Mouse (Mus musculus): ENCODE data around the gene Kifc1. TPM values are rescaled to one million over a fixed set of nuclear protein-coding genes. Genes with fewer than 3 reads are reported as not detected.

Kifc1 gene
- polyA plus RNA-seq, 2 experiments from 2014 or later: 1.5 to 2.5 TPM

DNA sequence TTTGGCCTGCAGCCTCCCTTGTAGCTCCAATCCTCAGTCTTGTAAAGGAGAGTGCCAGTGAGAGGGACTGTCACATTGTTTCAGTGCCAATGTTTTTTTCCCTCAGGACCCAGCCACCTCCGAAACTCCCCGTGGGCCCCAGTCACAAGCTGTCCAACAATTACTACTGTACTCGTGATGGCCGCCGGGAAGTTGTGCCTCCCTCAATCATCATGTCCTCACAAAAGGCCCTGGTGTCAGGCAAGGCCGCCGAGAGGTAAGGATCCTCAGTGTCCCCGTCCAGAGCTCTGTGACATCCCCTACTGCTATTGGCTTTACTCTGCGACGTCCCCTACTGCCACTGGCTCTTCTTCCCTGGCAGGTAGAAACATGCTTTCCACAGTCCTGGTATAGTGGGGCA is 60.9 kb downstream of the Kifc1 start:
- ATAC-seq: no peak

DNA sequence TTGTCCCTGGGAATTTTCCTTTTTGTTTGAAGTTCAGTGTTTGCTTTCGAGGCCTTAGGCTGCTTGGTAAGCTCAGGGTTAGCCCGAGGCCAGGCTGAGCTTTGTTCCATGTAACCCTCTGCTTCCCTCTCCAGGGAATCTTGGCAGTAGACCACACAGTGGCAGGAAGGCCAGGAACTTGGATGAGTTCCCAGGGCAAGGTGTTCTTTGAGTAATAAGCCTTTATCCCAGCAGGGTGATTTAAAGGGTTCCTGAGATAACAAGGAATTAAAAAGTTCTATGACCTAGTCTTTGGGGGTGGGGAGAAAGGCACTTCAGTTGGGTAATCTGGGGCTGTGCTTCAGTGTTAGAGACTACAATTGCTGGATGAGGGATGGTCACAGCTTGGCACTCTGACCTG is 61.6 kb downstream of the Kifc1 start:
- no peak for ATAC-seq

DNA sequence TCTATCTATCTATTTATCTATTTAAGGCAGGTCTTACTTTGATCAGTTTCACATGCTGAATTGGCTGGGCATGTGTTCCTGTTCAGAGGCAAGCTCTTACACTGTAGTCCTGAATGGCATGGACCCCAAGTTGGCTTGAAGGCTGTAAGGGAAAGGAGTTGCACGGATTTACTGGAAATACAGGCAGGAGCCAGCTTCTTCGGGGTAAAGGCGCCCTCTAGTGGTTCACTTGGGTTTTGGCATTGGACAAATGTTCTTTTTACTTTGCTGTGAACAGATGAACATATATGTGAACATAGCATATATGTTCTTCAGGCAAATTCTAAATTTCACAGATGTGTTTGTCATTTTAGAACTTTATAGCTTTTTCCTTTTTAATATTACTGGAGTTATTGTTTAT is 63.6 kb downstream of the Kifc1 start:
- ATAC-seq: peak; percentile 21

Other genes starting within 250 kb of the Kifc1 start
- gene Hnrnpm, start 203.8 kb downstream of the Kifc1 start, polyA plus RNA-seq (2017; shearing (Covaris generic)): 100 to 1,000 TPM; 338 to 341 TPM
- 10 to 100 TPM; 27.2 to 33.5 TPM for gene March2, start 172.0 kb downstream of the Kifc1 start, polyA plus RNA-seq (2017; shearing (Covaris generic))
- 100 to 1,000 TPM; 227 to 308 TPM for gene Rab11b, start 130.1 kb downstream of the Kifc1 start, polyA plus RNA-seq (2017; shearing (Covaris generic))
- 1 to 10 TPM; 3.7 to 4.8 TPM for gene Angptl4, start 108.8 kb downstream of the Kifc1 start, polyA plus RNA-seq (2017; shearing (Covaris generic))
- 1 to 10 TPM; 1.9 to 3.3 TPM for gene Kank3, start 80.1 kb downstream of the Kifc1 start, polyA plus RNA-seq (2017; shearing (Covaris generic))
- 1,000 to 10,000 TPM; 1,524 to 2,342 TPM for gene Rps28, start 66.1 kb downstream of the Kifc1 start, polyA plus RNA-seq (2017; shearing (Covaris generic))
- gene Ndufa7, start 66.1 kb downstream of the Kifc1 start, polyA plus RNA-seq (2017; shearing (Covaris generic)): 100 to 1,000 TPM; 389 to 432 TPM
- gene Cd320, start 47.6 kb downstream of the Kifc1 start, polyA plus RNA-seq (2017; shearing (Covaris generic)): 10 to 100 TPM; 11.4 to 15.9 TPM
- not detected for gene Gm7029, start 16.8 kb downstream of the Kifc1 start, polyA plus RNA-seq (2017; shearing (Covaris generic))
- gene Platr17, start 14.5 kb upstream of the Kifc1 start, polyA plus RNA-seq (2017; shearing (Covaris generic)): 10 to 100 TPM in 1 of 2 experiments, 1 to 10 TPM in 1; 6.5 to 15.4 TPM
- gene Daxx, start 18.8 kb upstream of the Kifc1 start, polyA plus RNA-seq (2017; shearing (Covaris generic)): 100 to 1,000 TPM in 1 of 2 experiments, 10 to 100 TPM in 1; 97.4 to 149 TPM
- gene Tapbp, start 25.2 kb upstream of the Kifc1 start, polyA plus RNA-seq (2017; shearing (Covaris generic)): 100 to 1,000 TPM; 299 to 436 TPM
- 1 to 10 TPM; 4.1 to 4.7 TPM for gene Zbtb22, start 25.2 kb upstream of the Kifc1 start, polyA plus RNA-seq (2017; shearing (Covaris generic))
- 10 to 100 TPM; 26.5 to 34.3 TPM for gene Rgl2, start 38.9 kb upstream of the Kifc1 start, polyA plus RNA-seq (2017; shearing (Covaris generic))
- 100 to 1,000 TPM; 113 to 146 TPM for gene Pfdn6, start 49.7 kb upstream of the Kifc1 start, polyA plus RNA-seq (2017; shearing (Covaris generic))
- gene Wdr46, start 50.0 kb upstream of the Kifc1 start, polyA plus RNA-seq (2017; shearing (Covaris generic)): 10 to 100 TPM; 11.8 to 16.6 TPM
- gene B3galt4, start 60.8 kb upstream of the Kifc1 start, polyA plus RNA-seq (2017; shearing (Covaris generic)): 10 to 100 TPM; 18.7 to 19.0 TPM
- gene Vps52, start 65.2 kb upstream of the Kifc1 start, polyA plus RNA-seq (2017; shearing (Covaris generic)): 10 to 100 TPM; 25.1 to 28.2 TPM
- 1,000 to 10,000 TPM; 6,680 to 7,218 TPM for gene Rps18, start 65.3 kb upstream of the Kifc1 start, polyA plus RNA-seq (2017; shearing (Covaris generic))
- gene H2-K1, start 109.7 kb upstream of the Kifc1 start, polyA plus RNA-seq (2017; shearing (Covaris generic)): 1,000 to 10,000 TPM; 4,668 to 6,585 TPM
- 1 to 10 TPM; 2.2 to 3.4 TPM for gene Ring1, start 134.0 kb upstream of the Kifc1 start, polyA plus RNA-seq (2017; shearing (Covaris generic))
- gene H2-Ke6, start 137.4 kb upstream of the Kifc1 start, polyA plus RNA-seq (2017; shearing (Covaris generic)): 10 to 100 TPM; 29.3 to 35.2 TPM
- gene Slc39a7, start 141.0 kb upstream of the Kifc1 start, polyA plus RNA-seq (2017; shearing (Covaris generic)): 10 to 100 TPM; 34.6 to 49.4 TPM
- gene Rxrb, start 141.2 kb upstream of the Kifc1 start, polyA plus RNA-seq (2017; shearing (Covaris generic)): 1 to 10 TPM; 7.2 to 9.0 TPM
- gene Col11a2, start 148.8 kb upstream of the Kifc1 start, polyA plus RNA-seq (2017; shearing (Covaris generic)): under 1 TPM; 0.07 to 0.20 TPM
- gene H2-Oa, start 201.7 kb upstream of the Kifc1 start, polyA plus RNA-seq (2017; shearing (Covaris generic)): 10 to 100 TPM; 42.9 to 45.4 TPM
- 100 to 1,000 TPM; 152 to 211 TPM for gene H2-DMa, start 228.9 kb upstream of the Kifc1 start, polyA plus RNA-seq (2017; shearing (Covaris generic))
- 100 to 1,000 TPM in 1 of 2 experiments, 10 to 100 TPM in 1; 99.8 to 116 TPM for gene Brd2, start 232.0 kb upstream of the Kifc1 start, polyA plus RNA-seq (2017; shearing (Covaris generic))

Data from activated CD4-positive, CD25-positive, alpha-beta regulatory T cell, adult 4 months (primary cell).